Mouse (Mus musculus): ENCODE results near the gene Nup153. TPM values are rescaled to one million over a fixed set of nuclear protein-coding genes. Genes with fewer than 3 reads are reported as not detected.

The Nup153 gene
- polyA plus RNA-seq, 1 experiment from 2014 or later: 8.0 TPM

- Histone ChIP-seq H3K9ac (replicated peaks) (no peak overlapping the region), H3K4me1 (ENCODE audit: insufficient read depth) (no peaks in the 10 kb centered on the region), H3K27ac (ENCODE audit: low read depth) (no peak overlapping the region), H3K4me2 (ENCODE audit: low read depth, low read length) (no peak overlapping the region), H3K27me3 (ENCODE audit: insufficient read depth, low read length) (no peaks in the 10 kb centered on the region), H3K9me3 (ENCODE audit: low read length) (no peaks in the 10 kb centered on the region), H3K36me3 (replicated peaks; ENCODE audit: insufficient read depth, low read length) (peaks cover 57% of the 10 kb centered on the region), H3K4me3 (ENCODE audit: low read depth, low read length) (no peak overlapping the region)
- TF ChIP-seq EP300 (IDR thresholded peaks at IDR 0.05; ENCODE audit: low read depth): no peak
- TF ChIP-seq CTCF (IDR thresholded peaks at IDR 0.05; ENCODE audit: low read depth): no peak
- DNase-seq: no peak
- WGBS (ENCODE audit: insufficient replicate concordance): 77% methylated on average over 1 of the region's 1 CpGs
- ATAC-seq: no peak
Observed at GRCm38 (mm10) chr13:46695296-46695908, 32.3 kb downstream of the Nup153 start.

GRCm38 (mm10) chr13:46690559-46691241 is 37.0 kb downstream of the Nup153 start:
- Histone ChIP-seq H3K27ac (ENCODE audit: low read depth) (no peak overlapping the region), H3K4me2 (ENCODE audit: low read depth, low read length) (no peak overlapping the region), H3K9me3 (ENCODE audit: low read length) (no peaks in the 10 kb centered on the region), H3K36me3 (replicated peaks; ENCODE audit: insufficient read depth, low read length) (peaks cover 73% of the 10 kb centered on the region), H3K9ac (replicated peaks) (no peak overlapping the region), H3K4me3 (ENCODE audit: low read depth, low read length) (no peak overlapping the region), H3K27me3 (ENCODE audit: insufficient read depth, low read length) (no peaks in the 10 kb centered on the region), H3K4me1 (ENCODE audit: insufficient read depth) (no peaks in the 10 kb centered on the region)
- no peak for DNase-seq
- no peak for ATAC-seq
- WGBS (ENCODE audit: insufficient replicate concordance): 69% methylated on average over 4 of the region's 4 CpGs
- TF ChIP-seq CTCF (IDR thresholded peaks at IDR 0.05; ENCODE audit: low read depth) (no peak), EP300 (IDR thresholded peaks at IDR 0.05; ENCODE audit: low read depth) (no peak)

- DNase-seq: no peak
- Histone ChIP-seq H3K4me1 (ENCODE audit: insufficient read depth) (no peaks in the 10 kb centered on the region), H3K36me3 (replicated peaks; ENCODE audit: insufficient read depth, low read length) (peaks cover 79% of the 10 kb centered on the region), H3K27ac (ENCODE audit: low read depth) (no peak overlapping the region), H3K27me3 (ENCODE audit: insufficient read depth, low read length) (no peaks in the 10 kb centered on the region), H3K9ac (replicated peaks) (no peak overlapping the region), H3K4me2 (ENCODE audit: low read depth, low read length) (no peak overlapping the region), H3K4me3 (ENCODE audit: low read depth, low read length) (no peak overlapping the region), H3K9me3 (ENCODE audit: low read length) (no peaks in the 10 kb centered on the region)
- no peak for ATAC-seq
- TF ChIP-seq CTCF (IDR thresholded peaks at IDR 0.05; ENCODE audit: low read depth) (no peak), EP300 (IDR thresholded peaks at IDR 0.05; ENCODE audit: low read depth) (no peak)
- 78% methylated on average over 1 of the region's 1 CpGs for WGBS (ENCODE audit: insufficient replicate concordance)
Observed at GRCm38 (mm10) chr13:46683370-46683769, 44.4 kb downstream of the Nup153 start.

GRCm38 (mm10) chr13:46682921-46683320 is 44.8 kb downstream of the Nup153 start:
- WGBS (ENCODE audit: insufficient replicate concordance): 83% methylated on average over 2 of the region's 2 CpGs
- H3K36me3 ChIP-seq (replicated peaks; ENCODE audit: insufficient read depth, low read length): peaks cover 78% of the 10 kb centered on the region
- no peaks in the 10 kb centered on the region for H3K9me3 ChIP-seq (ENCODE audit: low read length)
- no peak overlapping the region for H3K27ac ChIP-seq (ENCODE audit: low read depth)
- H3K4me2 ChIP-seq (ENCODE audit: low read depth, low read length): no peak overlapping the region
- no peak overlapping the region for H3K9ac ChIP-seq (replicated peaks)
- ATAC-seq (no peak), DNase-seq (no peak)
- H3K27me3 ChIP-seq (ENCODE audit: insufficient read depth, low read length): no peaks in the 10 kb centered on the region
- H3K4me3 ChIP-seq (ENCODE audit: low read depth, low read length): no peak overlapping the region
- H3K4me1 ChIP-seq (ENCODE audit: insufficient read depth): no peaks in the 10 kb centered on the region
- TF ChIP-seq EP300 (IDR thresholded peaks at IDR 0.05; ENCODE audit: low read depth) (no peak), CTCF (IDR thresholded peaks at IDR 0.05; ENCODE audit: low read depth) (no peak)

GRCm38 (mm10) chr13:46677721-46678120 is 50.0 kb downstream of the Nup153 start:
- Histone ChIP-seq H3K36me3 (replicated peaks; ENCODE audit: insufficient read depth, low read length) (peaks cover 60% of the 10 kb centered on the region), H3K27me3 (ENCODE audit: insufficient read depth, low read length) (no peaks in the 10 kb centered on the region), H3K9me3 (ENCODE audit: low read length) (no peaks in the 10 kb centered on the region), H3K9ac (replicated peaks) (no peak overlapping the region), H3K27ac (ENCODE audit: low read depth) (no peak overlapping the region), H3K4me3 (ENCODE audit: low read depth, low read length) (no peak overlapping the region), H3K4me1 (ENCODE audit: insufficient read depth) (no peaks in the 10 kb centered on the region), H3K4me2 (ENCODE audit: low read depth, low read length) (no peak overlapping the region)
- no peak for ATAC-seq
- no peak for TF ChIP-seq EP300 (IDR thresholded peaks at IDR 0.05; ENCODE audit: low read depth)
- no peak for TF ChIP-seq CTCF (IDR thresholded peaks at IDR 0.05; ENCODE audit: low read depth)
- DNase-seq: no peak
- WGBS (ENCODE audit: insufficient replicate concordance): 74% methylated on average over 4 of the region's 4 CpGs

GRCm38 (mm10) chr13:46674601-46675000 is 53.1 kb downstream of the Nup153 start:
- Histone ChIP-seq H3K27me3 (ENCODE audit: insufficient read depth, low read length) (no peaks in the 10 kb centered on the region), H3K4me3 (ENCODE audit: low read depth, low read length) (no peak overlapping the region), H3K4me1 (ENCODE audit: insufficient read depth) (peaks cover 10% of the 10 kb centered on the region), H3K9ac (replicated peaks) (no peak overlapping the region), H3K27ac (ENCODE audit: low read depth) (no peak overlapping the region), H3K9me3 (ENCODE audit: low read length) (no peaks in the 10 kb centered on the region), H3K4me2 (ENCODE audit: low read depth, low read length) (no peak overlapping the region), H3K36me3 (replicated peaks; ENCODE audit: insufficient read depth, low read length) (peaks cover 47% of the 10 kb centered on the region)
- DNase-seq (no peak), ATAC-seq (no peak)
- 79% methylated on average over 2 of the region's 2 CpGs for WGBS (ENCODE audit: insufficient replicate concordance)
- no peak for TF ChIP-seq CTCF (IDR thresholded peaks at IDR 0.05; ENCODE audit: low read depth)
- TF ChIP-seq EP300 (IDR thresholded peaks at IDR 0.05; ENCODE audit: low read depth): no peak

Data from liver, postnatal 0 days (tissue).